Mouse (Mus musculus): ENCODE measurements around the gene Ighmbp2. TPM values are rescaled to one million over a fixed set of nuclear protein-coding genes. Genes with fewer than 3 reads are reported as not detected.

Gene Ighmbp2
- polyA plus RNA-seq, 1 experiment: 5.3 TPM

Small RNA genes lying within 50 kb of the gene (microRNA-seq; reads per million reads assigned to microRNA genes)
- gene Mir6984 (ENCODE audit: borderline microRNAs expressed): 0.56 reads per million, percentile 11 among the genes with 10 or more reads in this experiment

Other genes with a start within 250 kb of the Ighmbp2 start
- 86.3 TPM for gene Mrpl21, start 116 bp downstream of the Ighmbp2 start, polyA plus RNA-seq (2012; fragmentation: generic; extraction: Trizol)
- gene Cpt1a, start 39.3 kb upstream of the Ighmbp2 start, polyA plus RNA-seq (2012; fragmentation: generic; extraction: Trizol): 56.7 TPM
- gene Tesmin, start 105.8 kb upstream of the Ighmbp2 start, polyA plus RNA-seq (2012; fragmentation: generic; extraction: Trizol): 0.39 TPM
- gene Gal, start 131.5 kb upstream of the Ighmbp2 start, polyA plus RNA-seq (2012; fragmentation: generic; extraction: Trizol): not detected

Measured in C2C12 (cell line).